Mouse (Mus musculus) cerebellum, adult 2 months (tissue): ENCODE measurements around the gene Parp6.

Experiments used
- CTCF ChIP-seq: fragments of 200-500 bp; IDR thresholded peaks from 2 replicates; pipeline ENCODE4 v1.5.1; 2011; ENCODE audit warnings: low read depth, mild to moderate bottlenecking, control low read depth, low read length, moderate library complexity, borderline replicate concordance; ENCODE audit not compliant: insufficient read depth
- POLR2A ChIP-seq: fragments of 200-500 bp; IDR thresholded peaks from 2 replicates; pipeline ENCODE4 v1.6.1; 2011; ENCODE audit warnings: low read length, control low read depth, borderline replicate concordance; ENCODE audit not compliant: insufficient read depth

GRCm38 (mm10) chr9:59656635-59657617 lies 39.8 kb downstream of the Parp6 start:
- TF ChIP-seq POLR2A (peak; percentile 42; the same call in 1 of the 2 replicates), CTCF (no peak)
